Mouse (Mus musculus) gastrocnemius, postnatal 4 days (tissue): ENCODE data around the gene Slc22a17. TPM values are rescaled to one million over a fixed set of nuclear protein-coding genes. Genes with fewer than 3 reads are reported as not detected.

Source experiments
- DNase-seq, 2 experiments: peaks; one replicate each; pipeline ENCODE4 v3.0.0; 2021 to 2022; ENCODE audit warnings: low spot score in 2 of 2, mixed read lengths in 2 of 2
- microRNA-seq: library from miRNA; unstranded; fragments of <30 nt; microRNA quantifications from one replicate; pipeline ENCODE4 v1.2.0, GENCODE M21; 2021
- total RNA-seq, 2 experiments: library from RNA; stranded (reverse); gene quantifications; 2 replicates each; pipeline ENCODE4 v1.2.3; 2021

Slc22a17 gene
- total RNA-seq, 2 experiments from 2014 or later, result 22.5 to 27.5 TPM

DNA sequence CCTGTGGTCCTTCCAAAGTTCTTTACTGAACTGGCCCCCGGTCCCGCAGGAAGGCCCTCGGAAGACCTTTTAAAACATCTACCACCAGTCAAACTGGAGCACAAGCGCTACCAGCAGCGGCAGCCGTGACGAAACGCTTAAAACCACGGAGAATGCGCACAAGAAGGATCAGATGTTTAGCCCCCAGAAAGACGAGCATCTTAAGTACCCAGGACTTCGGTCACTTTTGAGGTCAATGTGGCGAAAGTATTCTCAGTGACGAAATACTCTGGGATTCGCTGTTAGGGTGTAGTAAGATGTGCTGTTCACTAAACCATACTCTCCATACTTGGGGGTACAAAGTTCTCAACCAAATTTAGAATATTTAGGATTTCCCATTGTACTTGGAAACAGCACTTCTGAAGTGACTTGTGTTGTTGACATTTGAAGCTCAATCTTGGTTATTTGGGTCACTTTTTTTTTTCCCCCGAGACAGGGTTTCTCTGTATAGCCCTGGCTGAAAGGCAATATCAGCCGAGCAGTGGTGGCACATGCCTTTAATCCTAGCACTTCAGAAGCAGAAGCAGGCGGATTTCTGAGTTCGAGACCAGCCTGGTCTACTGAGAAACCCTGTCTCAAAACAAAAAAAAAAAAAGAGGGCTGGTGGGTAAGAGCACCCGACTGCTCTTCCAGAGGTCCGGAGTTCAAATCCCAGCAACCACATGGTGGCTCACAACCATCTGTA is 48.5 kb downstream of the Slc22a17 start:
- DNase-seq, result no peak

DNA sequence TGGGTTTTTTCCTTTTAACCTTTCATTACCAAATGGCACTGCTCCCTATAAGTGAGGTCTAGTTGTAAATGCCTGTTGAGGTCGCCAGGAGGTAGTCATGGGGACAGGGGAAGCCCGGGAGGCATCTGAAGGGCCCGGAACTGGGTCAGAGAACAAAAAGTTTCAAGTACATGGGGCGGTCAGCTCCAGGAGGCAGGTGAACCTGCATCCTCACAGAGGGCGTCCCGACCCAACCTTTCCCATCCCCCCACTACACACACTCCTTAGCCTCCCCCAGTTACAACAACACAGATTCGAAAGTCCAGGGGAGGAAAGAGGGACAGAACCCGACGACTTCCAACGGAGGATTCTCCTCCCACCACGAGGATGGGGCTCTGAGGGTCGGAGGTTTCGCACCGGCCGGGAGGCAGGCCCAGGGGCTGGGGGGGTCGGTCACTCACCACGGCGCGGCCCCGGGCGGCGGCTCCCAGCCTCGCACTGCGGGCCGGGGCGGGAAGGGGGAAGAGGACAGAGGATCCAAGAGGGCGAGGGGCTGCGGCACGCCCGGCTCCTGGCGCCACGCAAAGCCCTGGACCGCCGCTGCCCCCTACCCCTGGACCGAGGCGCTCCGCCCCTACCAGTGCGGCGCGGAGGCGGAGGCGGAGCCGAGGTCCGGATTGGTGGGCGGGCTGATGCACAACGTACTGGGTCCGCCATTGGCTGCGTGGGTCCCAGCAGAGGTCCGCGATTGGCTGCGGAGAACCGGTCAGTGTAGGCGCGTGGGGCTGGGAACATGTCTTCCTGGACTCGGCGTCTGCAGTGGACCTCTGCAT is 49.2 kb downstream of the Slc22a17 start:
- peak; percentile 81 to 93 for DNase-seq

DNA sequence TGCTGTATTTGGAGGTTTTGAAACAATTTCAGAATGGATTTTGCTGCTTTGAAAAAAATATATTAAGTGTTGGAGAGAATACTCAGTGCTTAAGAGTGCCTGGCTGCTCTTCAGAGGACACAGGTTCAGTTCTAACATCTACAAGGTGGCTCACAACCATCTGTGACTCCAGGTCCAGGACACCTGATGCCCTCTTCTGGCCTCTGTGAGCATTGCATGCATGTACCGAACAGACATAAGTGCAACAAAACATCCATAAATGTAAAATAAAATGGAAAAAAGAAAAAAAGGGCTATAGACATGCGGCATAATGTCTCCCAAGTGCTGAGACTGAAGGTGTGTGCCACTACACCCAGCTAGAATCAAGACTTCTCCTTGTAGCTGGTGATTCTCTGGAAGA is 52.4 kb downstream of the Slc22a17 start:
- peak in 1 of 2 experiments; percentile 41 for DNase-seq

DNA sequence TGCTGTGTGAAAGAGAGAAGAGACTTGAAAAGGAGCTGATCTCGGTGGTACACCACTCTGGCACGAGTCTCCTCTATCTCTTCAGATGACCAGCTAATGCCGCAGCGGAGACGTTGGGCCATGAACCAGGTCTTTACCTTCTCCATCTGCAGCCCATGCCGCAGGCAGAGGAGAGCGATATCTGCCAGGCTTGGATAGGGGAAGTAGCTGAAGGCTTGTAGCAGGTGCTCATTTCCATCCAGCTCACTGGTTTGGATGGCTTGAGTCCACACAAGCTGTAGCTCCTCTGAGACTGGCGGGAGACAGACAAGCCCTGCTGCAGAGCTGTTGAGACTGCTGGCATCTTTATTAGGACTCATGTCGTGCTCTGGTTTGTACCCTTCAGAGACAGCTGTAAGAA is 55.0 kb downstream of the Slc22a17 start:
- no peak for DNase-seq

DNA sequence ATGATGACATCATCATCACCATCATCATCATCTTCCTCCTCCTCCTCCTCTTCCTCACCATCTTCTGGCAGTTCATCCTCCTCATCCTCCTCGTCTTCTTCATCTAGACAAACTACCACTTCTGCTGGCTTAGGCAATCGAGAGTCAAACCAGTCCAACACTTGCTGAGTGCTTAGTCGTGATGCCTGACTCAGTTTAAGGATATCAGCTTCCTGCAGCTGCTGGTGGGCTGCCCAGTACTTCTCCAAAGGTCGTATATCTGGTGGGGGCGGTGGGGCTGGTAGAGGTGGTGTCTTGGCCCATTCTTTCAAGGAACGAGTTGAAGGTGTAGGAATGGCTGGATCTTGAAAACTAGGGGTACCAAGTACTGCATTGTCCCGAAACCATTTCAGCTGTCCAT is 56.2 kb downstream of the Slc22a17 start:
- no peak for DNase-seq

Small RNAs within 50 kb of the gene (microRNA-seq; reads per million reads assigned to microRNA genes)
- 6.6 reads per million, percentile 20 among the genes with 10 or more reads in this experiment for gene Mir208a

Other genes starting within 250 kb of the Slc22a17 start
- gene 1700123O20Rik, start 226.9 kb downstream of the Slc22a17 start, total RNA-seq, result 10 to 100 TPM; 25.4 to 27.1 TPM
- gene Acin1, start 226.2 kb downstream of the Slc22a17 start, total RNA-seq, result 100 to 1,000 TPM; 134 to 165 TPM
- gene Gm29776, start 214.3 kb downstream of the Slc22a17 start, total RNA-seq, result under 1 TPM in 1 of 2 experiments, not detected in 1; 0.16 TPM
- not detected for gene Cebpe, start 201.0 kb downstream of the Slc22a17 start, total RNA-seq
- gene Slc7a8, start 131.2 kb downstream of the Slc22a17 start, total RNA-seq, result 1 to 10 TPM; 6.5 to 8.8 TPM
- gene Rnf212b, start 99.0 kb downstream of the Slc22a17 start, total RNA-seq, result not detected
- gene Homez, start 42.2 kb downstream of the Slc22a17 start, total RNA-seq, result 1 to 10 TPM; 8.0 to 9.3 TPM
- 1 to 10 TPM; 8.1 to 9.2 TPM for gene Ppp1r3e, start 35.6 kb downstream of the Slc22a17 start, total RNA-seq
- 10 to 100 TPM; 35.4 to 38.7 TPM for gene Bcl2l2, start 29.8 kb downstream of the Slc22a17 start, total RNA-seq
- gene Gm20521, start 29.7 kb downstream of the Slc22a17 start, total RNA-seq, result 1 to 10 TPM; 2.3 to 4.1 TPM
- gene Pabpn1, start 20.6 kb downstream of the Slc22a17 start, total RNA-seq, result 100 to 1,000 TPM; 120 to 149 TPM
- 10 to 100 TPM; 31.1 to 32.4 TPM for gene Efs, start 13.0 kb upstream of the Slc22a17 start, total RNA-seq
- not detected for gene Il25, start 19.6 kb upstream of the Slc22a17 start, total RNA-seq
- gene Cmtm5, start 23.1 kb upstream of the Slc22a17 start, total RNA-seq, result 1 to 10 TPM; 3.8 to 4.1 TPM
- gene Myh6, start 53.8 kb upstream of the Slc22a17 start, total RNA-seq, result 100 to 1,000 TPM; 112 to 118 TPM
- gene Gm17428, start 63.8 kb upstream of the Slc22a17 start, total RNA-seq, result not detected
- 100 to 1,000 TPM; 492 to 506 TPM for gene Myh7, start 81.5 kb upstream of the Slc22a17 start, total RNA-seq
- gene Ngdn, start 102.3 kb upstream of the Slc22a17 start, total RNA-seq, result 10 to 100 TPM; 29.2 to 32.7 TPM
- gene Zfhx2, start 179.2 kb upstream of the Slc22a17 start, total RNA-seq, result 1 to 10 TPM; 2.9 to 4.0 TPM
- gene Thtpa, start 181.7 kb upstream of the Slc22a17 start, total RNA-seq, result 10 to 100 TPM; 12.9 to 14.0 TPM
- gene Ap1g2, start 193.5 kb upstream of the Slc22a17 start, total RNA-seq, result 1 to 10 TPM; 6.5 to 8.3 TPM
- gene Jph4, start 203.8 kb upstream of the Slc22a17 start, total RNA-seq, result 1 to 10 TPM; 1.3 to 2.0 TPM